Mouse (Mus musculus): ENCODE results near the gene Fbxl20.

GRCm38 (mm10) chr11:98052129-98052988 lies 97.8 kb downstream of the Fbxl20 start:
- no peak for TF ChIP-seq CTCF (IDR thresholded peaks at IDR 0.05)
- TF ChIP-seq EP300 (IDR thresholded peaks at IDR 0.05), result no peak

Data from lung, postnatal 0 days (tissue).